Comparison of ENCODE assay signal across 7 mouse cellular contexts in genomic region chr5:135544865-135545797, GRCm38 (mm10). TPM values are rescaled to one million over a fixed set of nuclear protein-coding genes. Genes with fewer than 3 reads are reported as not detected.
DNase-seq lines count a peak whose midpoint lies in the region; ATAC-seq lines count a peak whose summit lies in the region.

Gene Hip1, minus strand, starts transcription at chr5:135545120.

- H3K9ac ChIP-seq in intestine, embryonic 16.5 days (ENCODE audit: low read depth, low read length) = peak within 1 kb of the TSS; percentile 69
- H3K9ac ChIP-seq in midbrain, embryonic 11.5 days (ENCODE audit: low read length) = peak within 1 kb of the TSS; percentile 79

- H3K27me3 ChIP-seq in intestine, embryonic 16.5 days (replicated peaks; ENCODE audit: control insufficient read depth, insufficient read depth, low read length) = no peaks in the 10 kb centered on the region
- H3K27me3 ChIP-seq in midbrain, embryonic 11.5 days (ENCODE audit: control insufficient read depth, insufficient read depth, low read length) = no peaks in the 10 kb centered on the region

- ATAC-seq in intestine, embryonic 16.5 days = peak; percentile 99
- ATAC-seq in midbrain, embryonic 11.5 days (ENCODE audit: low FRiP score) = peak; percentile 99

- DNase-seq in adrenal gland, adult 8-10 months = peak; percentile 100
- DNase-seq in embryo, embryonic 9.5 days (ENCODE audit: extremely low spot score) = peak; percentile 99
- peak; percentile 87 to 93 for DNase-seq in gastrocnemius, postnatal 4 days (ENCODE audit: low spot score in 2 of 2)
- peak; percentile 99 to 100 for DNase-seq in left cerebral cortex, postnatal 36 days (ENCODE audit: low spot score in 2 of 2)
- DNase-seq in midbrain, embryonic 11.5 days (ENCODE audit: low spot score, missing footprints) = peak; percentile 99
- DNase-seq in skeletal muscle tissue, adult 2 months (ENCODE audit: low read depth, low spot score) = peak; percentile 100

- H3K4me3 ChIP-seq in intestine, embryonic 16.5 days (ENCODE audit: low read length) = peak within 1 kb of the TSS; percentile 70
- H3K4me3 ChIP-seq in midbrain, embryonic 11.5 days (ENCODE audit: low read depth, low read length) = peak within 1 kb of the TSS; percentile 74

- no peaks in the 10 kb centered on the region for H3K9me3 ChIP-seq in intestine, embryonic 16.5 days (ENCODE audit: control insufficient read depth, low read length)
- H3K9me3 ChIP-seq in midbrain, embryonic 11.5 days (ENCODE audit: control insufficient read depth, low read length) = no peaks in the 10 kb centered on the region

- H3K36me3 ChIP-seq in intestine, embryonic 16.5 days (ENCODE audit: control insufficient read depth, insufficient read depth, low read length) = no peaks in the 10 kb centered on the region
- H3K36me3 ChIP-seq in midbrain, embryonic 11.5 days (ENCODE audit: control insufficient read depth, insufficient read depth, low read length) = no peaks in the 10 kb centered on the region

- H3K4me2 ChIP-seq in intestine, embryonic 16.5 days (ENCODE audit: low read depth, low read length) = peak within 1 kb of the TSS; percentile 88
- H3K4me2 ChIP-seq in midbrain, embryonic 11.5 days = peak within 1 kb of the TSS; percentile 98

- peaks cover 13% of the 10 kb centered on the region for H3K4me1 ChIP-seq in intestine, embryonic 16.5 days (ENCODE audit: control insufficient read depth, insufficient read depth, low read length)
- H3K4me1 ChIP-seq in midbrain, embryonic 11.5 days (ENCODE audit: control insufficient read depth, insufficient read depth, low read length) = peaks cover 8% of the 10 kb centered on the region

- intact Hi-C loops in left cerebral cortex, postnatal 36 days (cut with DNase I) = loop anchor here (5.0 kb wide), 1 partner anchor 143 kb away; no protein-coding TSS in a partner anchor

- under 1% methylated on average over 46 of the region's 46 CpGs for WGBS in intestine, embryonic 16.5 days
- WGBS in midbrain, embryonic 11.5 days = under 1% methylated on average over 46 of the region's 46 CpGs

- H3K27ac ChIP-seq in intestine, embryonic 16.5 days (ENCODE audit: low read length) = 0 out of 2 replicates have a peak within 1 kb of the TSS, but pooled peaks have one; percentile 16
- H3K27ac ChIP-seq in midbrain, embryonic 11.5 days (ENCODE audit: low read depth, low read length) = no peak within 1 kb of the TSS; the same call in 1 of the 2 replicates

RNA-seq across cellular contexts. Expression of gene Hip1, which starts in this region (rescaled TPM):
- 10 to 100 TPM; 18.9 to 39.9 (median 33.1) TPM for total RNA-seq in adrenal gland, adult 8-10 months (2022)
- total RNA-seq in gastrocnemius, postnatal 4 days (2021) = 100 to 1,000 TPM; 125 to 128 TPM
- polyA plus RNA-seq in intestine, embryonic 16.5 days (2015; fragmentation: Nextera tagmentation; extraction: Ambion mirVana) = 15.0 and 15.3 TPM in 2 replicates
- total RNA-seq in left cerebral cortex, postnatal 36 days (2021) = 10 to 100 TPM; 44.6 to 61.3 TPM
- 44.4 and 49.4 TPM in 2 replicates for polyA plus RNA-seq in midbrain, embryonic 11.5 days (2014; fragmentation: Nextera tagmentation; extraction: Ambion mirVana)
